Mouse (Mus musculus) cerebellum, postnatal 4 days (tissue): ENCODE data around the gene Spop.
"Not testable (repeated sequence)": the region's sequence is repeated elsewhere in the genome, so short reads cannot be mapped to it uniquely, and the experiment has no call there.

Experiments used
- DNase-seq, 2 experiments: peaks; one replicate each; pipeline ENCODE4 v3.0.0; 2022; ENCODE audit warnings: low spot score in 2 of 2, mixed read lengths in 1 of 2

Spop gene

GRCm38 (mm10) chr11:95495883-95496282 is 82.0 kb downstream of the Spop start:
- DNase-seq: no peak

DNA sequence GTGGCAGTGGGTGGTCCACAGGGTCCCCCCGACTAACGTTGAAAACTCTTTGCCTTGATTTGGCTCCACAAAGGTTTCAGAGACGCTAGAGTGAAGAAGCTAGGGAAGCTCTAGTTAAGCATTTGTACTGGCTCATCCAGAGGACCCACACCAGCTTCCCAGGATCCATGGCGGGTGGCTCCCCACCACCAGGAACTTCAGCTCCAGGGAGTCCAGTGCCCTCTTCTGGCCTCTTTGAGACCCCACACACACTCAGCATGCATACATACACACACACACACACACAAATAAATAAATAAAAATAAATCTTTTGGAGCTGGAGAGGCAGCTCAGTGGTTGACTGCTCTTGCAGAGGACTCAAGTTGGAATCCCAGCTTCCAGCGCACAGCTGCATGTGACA is 84.0 kb downstream of the Spop start:
- no peak for DNase-seq

- no peak for DNase-seq
These were observed 86.5 kb downstream of the Spop start for GRCm38 (mm10) chr11:95500412-95500811.

DNA sequence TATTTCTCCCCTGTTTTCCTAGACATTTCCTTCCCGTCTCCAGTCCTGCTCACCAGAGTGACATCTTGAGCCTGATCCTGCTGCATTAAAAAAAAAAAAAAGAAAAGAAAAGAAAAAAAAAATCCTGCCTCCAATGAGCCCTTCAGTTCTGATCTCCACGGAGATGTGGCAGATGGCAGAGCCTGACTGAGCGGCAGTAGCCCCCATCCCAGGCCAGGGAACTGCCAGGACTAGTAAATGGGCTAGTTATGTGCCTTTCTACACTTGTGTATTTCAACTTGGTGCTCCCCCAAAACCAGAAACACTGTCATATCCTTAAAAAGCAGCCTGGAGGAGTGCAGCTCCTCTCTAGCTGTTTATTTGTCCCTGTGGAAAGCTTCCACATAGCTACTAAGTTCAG is 87.0 kb downstream of the Spop start:
- no peak for DNase-seq

GRCm38 (mm10) chr11:95501826-95502225 is 87.9 kb downstream of the Spop start:
- DNase-seq: not testable (repeated sequence)

GRCm38 (mm10) chr11:95503581-95504180 is 89.8 kb downstream of the Spop start:
- DNase-seq: no peak

DNA sequence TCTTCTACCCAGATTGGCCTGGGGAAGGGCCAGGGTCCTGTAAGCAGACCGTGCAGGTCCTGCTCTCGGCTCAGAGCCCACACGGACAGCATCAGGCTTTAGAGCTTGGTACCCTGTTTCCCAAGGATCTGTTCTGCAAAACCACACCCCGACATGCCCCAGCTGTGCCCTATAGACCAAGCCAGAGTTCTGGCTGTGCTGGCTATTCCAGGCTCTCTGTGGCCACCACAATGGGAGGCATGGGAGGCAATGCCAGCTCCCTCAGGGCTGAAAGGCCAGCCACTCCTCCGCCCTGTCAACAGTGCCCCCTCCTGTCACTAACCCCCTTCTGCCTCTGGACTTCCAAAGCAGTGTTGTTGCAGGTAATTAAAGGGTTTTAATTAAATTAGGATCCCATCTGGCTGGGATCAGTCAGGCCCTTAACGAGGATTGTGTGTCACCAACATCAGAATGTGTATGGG is 90.4 kb downstream of the Spop start:
- DNase-seq: no peak

GRCm38 (mm10) chr11:95507041-95507716 is 93.3 kb downstream of the Spop start:
- no peak for DNase-seq

DNA sequence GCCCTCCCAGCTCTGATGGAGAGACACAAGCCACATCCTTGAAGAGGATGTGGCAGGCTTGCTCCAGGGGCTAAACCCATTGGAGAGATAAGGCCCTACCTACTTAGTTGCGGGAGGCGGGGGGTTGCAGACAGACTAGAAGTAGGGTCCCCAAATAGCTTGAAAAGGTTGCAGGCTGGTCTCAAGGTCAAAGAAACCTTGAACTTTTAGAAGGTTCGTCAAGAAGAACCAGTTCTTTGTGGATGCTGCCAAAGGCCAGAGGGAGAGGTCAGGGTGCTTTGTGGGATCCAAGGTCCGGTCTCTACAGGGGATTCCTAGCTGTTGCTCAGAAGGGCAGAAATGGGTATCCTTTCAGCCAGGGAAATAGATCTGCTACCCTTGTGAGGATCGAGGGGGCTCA is 93.9 kb downstream of the Spop start:
- no peak for DNase-seq

DNA sequence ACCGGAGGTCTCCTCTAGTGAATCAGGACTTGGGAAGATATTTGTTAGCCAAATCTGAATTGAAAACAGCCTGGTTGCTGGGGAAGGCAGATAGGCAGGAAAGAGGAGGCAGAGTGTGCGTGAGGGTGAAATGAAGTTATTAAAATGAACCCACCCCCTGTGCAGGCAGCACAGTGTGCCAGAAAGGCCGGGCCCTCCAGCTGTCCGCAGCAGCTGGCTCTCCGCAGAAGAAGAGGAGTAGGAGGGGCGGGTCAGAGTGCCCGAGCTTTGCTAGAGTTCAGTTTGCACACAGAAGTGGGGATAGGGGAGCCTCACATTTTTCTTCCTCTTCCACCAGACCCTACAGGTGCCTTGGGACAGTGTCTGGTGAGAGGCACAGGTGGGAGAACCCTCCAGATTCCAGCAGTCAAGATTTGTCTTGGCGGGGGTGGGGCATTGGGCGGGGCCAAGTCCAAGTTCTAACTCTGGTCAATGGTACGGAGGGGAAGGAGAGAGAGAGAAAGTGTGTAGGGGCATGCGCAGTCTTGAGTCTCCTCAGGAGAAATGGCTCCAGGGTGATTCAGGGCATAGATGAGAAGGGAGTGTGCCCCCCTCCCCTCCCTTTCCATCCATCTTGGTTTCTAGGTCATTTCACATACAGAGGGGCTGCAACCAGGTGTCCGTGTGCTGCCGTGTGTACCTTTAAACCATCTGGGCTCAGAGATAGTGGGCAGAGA is 94.5 kb downstream of the Spop start:
- DNase-seq: no peak

- no peak for DNase-seq
These were observed 95.3 kb downstream of the Spop start for GRCm38 (mm10) chr11:95509126-95509717.

DNA sequence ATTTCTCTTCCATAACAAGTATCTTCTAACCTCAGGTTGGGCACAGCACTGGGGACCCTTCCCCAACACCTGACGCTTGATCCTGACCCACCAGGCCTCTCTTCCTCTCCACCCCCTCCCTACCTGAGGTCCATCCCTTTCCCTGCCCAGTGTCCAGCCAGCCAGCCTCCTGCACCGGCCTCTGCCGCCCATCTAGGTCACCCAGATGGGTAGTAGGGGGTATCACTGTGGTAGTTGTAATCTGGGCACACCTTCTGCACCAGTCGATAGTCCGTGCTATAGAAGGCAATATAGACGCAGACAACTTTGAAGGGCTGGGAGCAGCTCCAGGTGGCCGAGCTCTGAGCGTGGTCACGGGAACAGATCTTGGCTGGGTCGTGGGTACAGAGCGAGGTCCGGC is 96.8 kb downstream of the Spop start:
- no peak for DNase-seq

GRCm38 (mm10) chr11:95511919-95512318 is 98.0 kb downstream of the Spop start:
- no peak for DNase-seq

GRCm38 (mm10) chr11:95512383-95512782 is 98.5 kb downstream of the Spop start:
- no peak for DNase-seq

GRCm38 (mm10) chr11:95513461-95514297 is 99.8 kb downstream of the Spop start:
- DNase-seq: no peak

DNA sequence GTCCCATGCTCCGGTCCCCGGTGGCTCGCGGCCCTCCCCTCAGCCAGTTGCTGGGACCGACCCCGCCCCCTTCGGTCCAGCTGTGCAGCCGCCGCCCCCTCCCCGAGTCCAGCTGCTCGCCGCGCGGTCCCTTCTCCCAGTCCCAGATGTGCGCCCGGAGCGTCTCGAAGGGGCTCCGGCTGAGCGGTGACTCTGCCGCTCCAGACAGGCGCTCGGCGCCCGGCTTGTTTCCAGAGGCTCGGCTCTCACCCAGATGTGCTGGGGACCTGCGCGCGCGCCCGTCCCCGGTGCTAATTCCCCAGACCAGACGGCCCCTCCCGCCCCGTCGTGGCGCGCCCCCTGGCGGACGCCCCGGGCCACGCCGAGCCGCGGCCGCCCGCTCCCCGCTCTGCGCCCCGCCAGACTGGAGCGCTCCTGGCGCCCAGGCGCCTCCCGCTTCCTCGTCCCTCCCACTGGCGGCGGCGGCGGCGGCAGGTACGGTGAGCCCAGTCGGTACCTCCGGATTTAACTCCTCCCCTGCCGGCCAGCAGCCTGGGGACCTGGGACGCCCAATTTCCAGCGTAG is 100.5 kb downstream of the Spop start, which contains the start of gene Nxph3:
Gene Nxph3, minus strand, starts transcription at position 273 of the 564 bp plus-strand sequence.
- peak in 1 of 2 experiments; percentile 75 for DNase-seq

- no peak for DNase-seq
These were observed 101.8 kb downstream of the Spop start for GRCm38 (mm10) chr11:95515376-95516323.

GRCm38 (mm10) chr11:95516491-95516911 is 102.6 kb downstream of the Spop start:
- DNase-seq: no peak

DNA sequence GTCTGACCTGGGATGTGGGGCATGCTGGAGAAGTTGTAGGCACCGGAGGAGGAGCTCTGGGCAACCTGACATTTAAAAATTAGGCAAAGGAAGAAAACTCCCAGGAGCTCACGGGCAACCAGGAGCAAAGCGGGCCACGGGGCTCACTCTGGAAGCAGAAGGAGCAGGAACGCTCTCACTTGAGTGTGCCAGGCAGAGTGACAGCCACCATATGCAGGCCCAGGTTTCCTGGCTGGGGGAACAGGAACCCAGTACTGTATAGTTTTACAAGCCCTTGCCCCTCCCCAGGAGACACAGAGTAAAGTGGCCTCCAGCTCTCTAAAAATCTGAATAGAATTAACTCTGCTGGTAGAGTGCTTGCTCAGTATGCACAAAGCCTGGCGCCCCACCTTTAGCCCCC is 103.3 kb downstream of the Spop start:
- DNase-seq: no peak

GRCm38 (mm10) chr11:95519299-95519698 is 105.4 kb downstream of the Spop start:
- DNase-seq: no peak
